Mouse (Mus musculus) thymus, postnatal 25 days (tissue): ENCODE measurements around the gene Ttc39b.
"Not testable (repeated sequence)": the region's sequence is repeated elsewhere in the genome, so short reads cannot be mapped to it uniquely, and the experiment has no call there.

Source experiments
- DNase-seq: peaks from one replicate; pipeline ENCODE4 v3.0.0; 2022

Gene Ttc39b

DNA sequence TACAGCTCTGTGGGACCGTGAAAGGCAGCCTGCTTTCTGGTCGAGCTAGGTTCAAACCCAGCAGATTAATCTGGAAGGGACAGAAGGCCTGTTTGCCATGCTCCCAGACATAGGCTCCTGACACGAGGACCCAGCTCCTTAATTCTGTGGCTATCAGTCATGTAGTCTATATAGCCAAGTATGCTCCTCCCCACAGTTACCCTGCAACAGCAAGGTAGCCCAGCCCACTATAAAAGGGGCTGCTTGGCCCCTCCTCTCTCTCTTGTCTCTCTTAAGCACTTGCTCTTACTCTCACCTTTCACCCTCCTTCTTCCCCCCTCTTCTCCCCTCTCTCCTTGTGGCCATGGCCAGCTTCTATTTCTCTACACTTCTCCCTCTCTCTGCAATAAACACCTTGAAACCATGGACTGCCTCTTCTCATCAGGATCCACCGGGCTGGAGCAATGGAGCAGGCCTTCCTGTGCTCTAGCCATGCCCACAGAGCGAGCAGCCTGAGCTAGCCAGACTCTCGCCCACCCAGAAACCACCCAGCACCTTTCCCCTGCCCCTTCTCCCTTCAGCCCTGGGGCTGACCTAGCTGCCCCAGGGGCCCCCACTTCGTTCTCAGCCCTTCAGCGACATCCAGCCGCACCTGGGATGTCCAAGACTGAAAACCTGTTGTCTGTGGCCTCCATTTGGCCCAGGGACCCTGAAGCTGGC lies 51.0 kb downstream of the Ttc39b start:
- no peak for DNase-seq

DNA sequence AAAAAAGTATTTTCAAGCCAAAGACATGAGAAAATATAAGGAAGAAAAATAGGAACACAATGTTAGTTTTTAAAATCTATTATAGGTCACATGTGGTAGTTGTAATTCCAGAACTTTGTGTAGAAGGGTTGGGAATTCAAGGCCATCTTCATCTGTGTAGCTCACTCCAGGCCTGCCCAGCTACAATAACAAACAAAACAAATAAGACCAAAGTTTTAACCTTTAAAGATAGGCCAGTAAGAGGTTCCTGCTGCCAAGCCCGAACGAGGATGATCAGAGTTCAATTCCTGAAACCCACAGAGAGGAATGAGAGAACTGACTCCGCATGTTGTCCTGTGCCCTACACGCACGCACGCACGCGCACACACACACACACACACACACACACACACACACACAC lies 53.6 kb downstream of the Ttc39b start:
- no peak for DNase-seq

DNA sequence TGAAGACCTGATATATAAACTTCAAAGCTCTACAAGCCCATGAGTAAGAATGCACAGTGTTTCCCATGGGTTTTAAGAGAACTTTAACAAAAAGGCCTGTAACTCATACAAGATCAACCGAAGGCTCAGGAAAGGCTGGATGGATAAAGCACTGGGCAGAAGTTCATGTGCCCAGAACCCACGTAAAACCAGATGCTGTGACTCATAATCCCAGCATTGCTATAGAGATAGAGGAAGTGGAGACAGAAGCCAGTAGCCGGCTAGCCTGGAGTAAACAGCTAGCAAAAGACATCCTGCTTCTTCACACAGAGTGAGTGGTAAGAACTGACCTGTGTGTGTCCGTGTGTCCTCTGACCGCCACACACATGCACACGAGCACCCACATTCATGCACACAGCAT lies 54.4 kb downstream of the Ttc39b start:
- no peak for DNase-seq

DNA sequence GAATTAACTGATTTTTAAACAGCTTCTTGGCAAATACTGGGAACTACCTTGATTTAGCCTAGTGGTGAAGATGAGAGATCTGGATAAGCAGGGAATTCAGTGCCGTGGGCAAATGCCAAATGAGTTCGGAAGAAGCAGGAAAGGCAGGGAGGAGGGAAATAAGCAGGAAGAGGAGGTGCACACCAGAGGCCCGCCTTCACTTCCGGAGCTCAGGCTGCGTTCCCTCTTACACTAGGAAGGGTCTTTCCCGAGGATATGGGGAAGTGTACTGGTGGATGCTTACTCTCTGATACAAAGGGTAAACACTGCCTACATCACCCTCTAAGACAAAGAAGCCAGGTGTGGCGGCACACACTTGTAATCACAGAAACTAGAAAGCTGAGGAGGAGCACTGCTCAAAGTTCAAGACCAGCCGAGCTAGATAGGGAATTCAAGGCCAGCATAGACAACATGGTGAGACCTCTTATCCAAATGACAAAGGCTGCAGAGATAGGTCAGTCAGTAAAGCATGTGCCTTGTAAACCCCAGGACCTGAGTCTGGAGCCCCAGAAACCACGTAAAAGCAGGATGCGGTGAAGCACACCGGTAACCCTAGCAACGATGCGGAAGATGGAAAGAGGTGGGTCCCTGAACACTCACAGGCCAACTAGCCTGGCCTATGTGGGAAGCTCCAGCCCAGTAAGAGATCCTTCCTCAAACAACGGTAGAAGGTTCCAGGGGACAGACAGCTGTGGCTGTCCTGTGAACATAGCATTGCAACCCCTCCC lies 57.9 kb downstream of the Ttc39b start:
- DNase-seq = no peak

DNA sequence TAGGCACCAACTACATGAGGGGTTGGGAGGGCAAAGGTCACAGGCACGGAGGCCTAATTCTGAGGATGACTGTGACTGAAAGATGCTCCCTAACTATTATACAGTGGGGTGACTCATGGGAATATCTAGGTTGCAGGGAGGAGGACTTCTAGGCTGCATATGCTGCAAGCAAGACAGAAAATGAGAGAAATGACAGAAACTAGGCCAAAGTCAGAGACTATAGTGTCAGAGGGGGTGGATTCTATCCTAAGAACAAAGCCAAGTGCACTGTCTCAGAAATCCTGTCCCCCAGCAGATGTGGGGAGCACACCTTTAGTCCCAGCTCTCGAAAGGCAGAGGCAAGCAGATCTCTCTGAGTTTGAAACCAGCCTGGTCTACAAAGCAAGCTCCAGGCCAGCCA lies 59.2 kb downstream of the Ttc39b start:
- no peak for DNase-seq

DNA sequence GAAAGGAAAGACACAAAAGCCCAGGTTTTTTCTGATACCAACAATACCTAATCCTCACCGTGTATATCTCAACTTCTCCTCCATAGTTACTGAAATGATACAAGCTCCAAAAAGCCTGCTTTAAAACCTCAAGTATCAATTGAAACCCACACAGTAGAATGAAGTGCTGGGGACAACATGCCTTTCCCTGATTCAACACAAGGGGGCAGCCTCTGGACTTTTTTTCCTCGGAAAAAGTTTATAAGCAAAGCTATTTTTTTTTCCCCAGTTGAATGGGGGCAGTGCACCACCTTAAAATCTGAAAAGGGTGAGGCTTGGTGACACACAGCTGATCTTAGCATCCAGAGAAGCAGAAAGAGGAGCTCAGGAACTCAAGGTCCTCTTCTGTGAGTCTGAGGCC lies 62.1 kb downstream of the Ttc39b start:
- DNase-seq = peak; percentile 24

DNA sequence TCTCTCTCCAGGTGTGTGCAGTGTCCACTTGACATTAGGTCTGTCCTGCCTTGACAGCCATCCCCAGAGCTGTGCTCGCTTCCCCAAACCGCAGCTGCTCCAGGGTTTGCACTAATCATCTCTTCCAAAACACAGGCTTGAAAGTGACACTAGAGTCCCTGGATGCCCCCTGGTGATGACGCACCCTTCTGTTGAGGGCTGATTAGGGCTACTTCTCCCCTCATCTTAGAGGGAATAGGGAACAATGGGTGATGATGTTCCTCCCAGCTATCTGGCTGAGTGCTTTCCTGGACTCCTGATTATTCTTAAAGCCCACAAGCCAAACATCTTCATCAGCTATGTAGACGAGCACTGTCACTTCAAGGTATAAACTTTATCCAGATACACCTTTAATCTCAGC lies 64.4 kb downstream of the Ttc39b start:
- no peak for DNase-seq

DNA sequence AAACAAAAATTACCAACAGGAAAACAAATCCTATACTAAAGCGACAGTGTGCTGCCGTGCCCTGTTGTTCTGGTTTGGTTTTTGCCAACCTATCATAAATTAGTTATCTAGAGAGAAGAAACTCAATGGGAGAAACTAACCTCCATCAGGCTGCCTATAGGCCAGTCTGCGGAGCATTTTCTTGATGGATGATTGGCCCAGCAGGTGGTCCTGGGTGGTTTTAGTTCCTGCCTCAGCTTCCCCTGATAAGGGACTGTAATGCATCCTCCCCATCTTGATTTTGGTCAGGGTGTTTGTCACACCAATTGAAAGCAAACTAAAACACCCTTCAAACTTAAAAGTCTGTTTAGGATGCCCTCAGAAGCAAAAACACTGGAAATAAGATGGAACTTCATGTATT lies 65.8 kb downstream of the Ttc39b start:
- no peak for DNase-seq

DNA sequence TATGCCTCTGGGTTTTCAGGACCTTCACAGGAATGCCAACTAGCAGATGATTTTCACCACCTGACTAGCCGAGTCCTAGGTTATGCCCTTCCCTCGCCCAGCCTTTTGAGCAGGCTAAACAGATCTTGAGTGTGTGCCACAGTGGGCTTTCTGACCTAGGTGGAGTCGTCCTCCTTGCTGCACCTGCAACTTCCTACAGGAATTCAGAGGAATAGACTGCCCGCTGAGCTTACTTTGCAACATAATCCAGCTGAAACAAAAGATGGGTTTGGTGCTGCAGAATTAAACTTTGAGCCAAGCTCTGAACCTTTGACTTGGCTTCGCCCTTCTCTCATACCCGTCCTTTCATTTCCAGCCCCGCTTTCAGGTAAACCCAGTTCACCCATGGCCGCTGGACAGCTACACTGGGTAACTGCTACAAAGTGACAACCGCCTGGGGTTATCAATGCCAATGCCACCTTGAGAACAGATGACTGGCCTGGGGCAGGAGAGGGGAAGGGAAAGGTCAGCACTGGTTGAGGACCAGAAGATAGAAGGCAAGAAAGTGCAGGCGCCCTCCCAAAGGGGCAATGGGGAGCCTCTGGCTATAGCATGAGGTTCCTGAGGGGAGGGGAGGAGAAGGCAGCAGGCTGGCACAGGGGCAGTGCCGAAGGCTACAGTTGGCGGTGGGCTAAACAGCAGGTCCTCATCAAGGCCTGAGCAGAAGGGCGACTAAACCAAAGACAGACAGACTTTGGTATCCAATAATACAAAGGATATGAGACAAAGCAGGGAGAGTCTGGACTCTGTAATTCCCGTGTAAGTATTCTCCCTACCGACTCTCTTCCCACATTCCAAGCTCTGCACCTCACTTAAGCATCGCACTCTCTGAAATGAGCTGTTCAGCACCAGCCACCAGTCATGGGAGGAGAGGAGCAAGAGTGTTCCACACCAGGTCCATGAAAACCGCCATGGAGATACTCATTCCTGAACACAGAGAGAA lies 66.5 kb downstream of the Ttc39b start:
- no peak for DNase-seq

DNA sequence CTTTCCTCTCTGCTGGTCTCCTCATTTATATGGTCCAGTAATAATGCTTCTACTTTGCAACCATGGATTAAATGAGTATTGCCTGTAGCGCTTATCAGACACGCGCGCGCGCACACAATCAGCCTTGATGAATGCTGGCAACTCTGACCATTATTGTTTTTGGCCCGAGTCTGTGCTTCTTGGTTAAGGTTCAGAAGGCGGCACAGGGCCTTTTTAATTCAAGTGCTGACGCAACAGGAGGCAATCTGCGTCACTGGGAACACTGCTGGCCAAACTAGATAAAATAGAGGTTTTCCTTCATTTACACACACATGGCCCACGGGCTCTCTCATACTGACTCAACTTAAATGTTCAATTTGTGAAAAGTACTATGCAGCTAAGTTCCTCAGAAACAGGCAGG lies 67.3 kb downstream of the Ttc39b start:
- DNase-seq = no peak

DNA sequence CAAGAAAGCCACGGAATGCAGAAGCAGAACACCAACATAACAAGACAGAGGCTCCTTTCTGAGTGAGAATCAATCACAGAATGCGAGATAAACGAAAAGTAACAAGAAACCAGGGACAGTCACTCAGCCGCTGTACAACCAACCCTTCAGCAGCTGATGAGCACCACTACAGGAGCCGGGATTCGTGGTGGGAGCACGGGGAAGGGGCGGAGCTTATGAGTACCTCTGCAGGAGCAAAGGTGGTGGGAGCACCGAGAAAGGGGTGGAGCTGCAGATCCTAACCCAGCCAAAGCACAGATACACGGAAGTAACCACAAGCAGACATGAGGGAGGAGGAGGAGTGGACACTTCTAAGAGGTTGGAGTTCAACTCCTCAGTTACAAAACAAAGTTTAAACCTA lies 69.1 kb downstream of the Ttc39b start:
- DNase-seq = no peak

DNA sequence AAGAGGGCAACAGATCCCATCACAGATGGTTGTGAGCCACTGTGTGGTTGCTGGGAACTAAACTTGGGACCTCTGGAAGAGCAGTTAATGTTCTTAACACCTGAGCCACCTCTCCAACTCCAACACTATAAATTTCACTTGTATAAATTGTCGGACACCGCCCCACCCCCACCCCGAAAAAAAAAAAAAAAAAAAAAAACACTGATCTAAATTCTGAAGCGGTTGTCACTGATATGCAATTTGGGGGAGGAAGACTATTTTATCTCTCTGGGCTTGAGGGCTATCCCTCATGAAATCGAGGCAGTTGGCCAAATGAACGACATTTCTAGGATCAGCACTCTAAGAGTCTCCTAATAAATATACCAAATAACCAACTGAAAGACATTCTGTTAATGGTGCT lies 70.4 kb downstream of the Ttc39b start:
- no peak for DNase-seq

DNA sequence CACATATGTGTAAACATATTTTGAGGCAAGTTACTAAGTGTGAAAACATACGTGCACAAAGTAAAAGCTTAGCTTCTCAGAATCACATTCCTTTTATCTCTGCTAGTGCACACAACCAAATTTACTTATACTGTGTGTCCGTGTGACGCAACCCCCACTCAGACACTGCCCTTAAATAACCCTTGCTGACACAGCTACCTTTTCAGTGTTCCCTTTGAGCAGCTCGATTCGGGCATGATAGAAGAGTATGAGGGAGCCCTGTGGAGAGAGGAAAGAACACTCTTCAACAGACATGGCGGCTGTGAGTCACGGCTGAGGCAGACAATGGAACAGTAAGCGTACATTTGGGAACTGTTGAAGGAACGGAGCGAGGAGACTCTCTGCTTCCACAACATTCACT lies 80.3 kb downstream of the Ttc39b start:
- DNase-seq = no peak

DNA sequence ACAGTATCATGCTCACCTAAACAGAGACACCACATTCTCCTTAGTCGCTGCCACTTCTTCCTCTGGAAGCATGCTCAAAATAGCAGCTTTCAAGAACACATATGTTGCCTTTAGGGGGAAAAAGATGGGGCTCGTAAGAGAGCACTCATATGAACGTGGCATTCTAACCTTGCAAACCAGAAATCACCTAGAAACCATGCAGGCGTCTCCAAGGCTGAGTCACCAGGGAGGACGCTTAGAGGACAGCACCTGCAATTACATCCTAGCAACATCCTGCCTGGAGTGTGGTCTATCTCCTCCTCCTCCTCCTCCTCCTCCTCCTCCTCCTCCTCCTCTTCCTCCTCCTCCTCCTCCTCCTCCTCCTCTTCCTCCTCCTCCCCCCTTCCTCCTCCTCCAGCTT lies 82.4 kb downstream of the Ttc39b start:
- DNase-seq = no peak

DNA sequence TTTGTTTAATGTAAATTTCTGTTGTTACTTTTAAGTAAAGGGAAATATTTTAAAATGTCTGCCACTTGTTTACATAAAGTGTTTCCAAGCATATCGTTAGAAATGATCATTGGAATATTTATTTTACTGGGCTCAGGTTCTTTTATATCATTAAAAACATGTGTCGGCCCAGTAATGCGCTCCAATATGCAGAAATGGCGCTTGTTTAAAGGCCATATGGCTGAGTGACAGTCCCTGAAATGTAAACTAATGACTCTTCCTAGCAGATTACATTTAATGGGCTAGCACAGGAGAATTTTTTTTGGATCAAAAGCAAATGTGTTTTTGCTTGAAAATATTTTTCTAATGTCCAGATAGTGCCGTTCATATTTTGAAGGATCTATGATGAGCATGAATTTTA lies 86.4 kb downstream of the Ttc39b start:
- DNase-seq = no peak

DNA sequence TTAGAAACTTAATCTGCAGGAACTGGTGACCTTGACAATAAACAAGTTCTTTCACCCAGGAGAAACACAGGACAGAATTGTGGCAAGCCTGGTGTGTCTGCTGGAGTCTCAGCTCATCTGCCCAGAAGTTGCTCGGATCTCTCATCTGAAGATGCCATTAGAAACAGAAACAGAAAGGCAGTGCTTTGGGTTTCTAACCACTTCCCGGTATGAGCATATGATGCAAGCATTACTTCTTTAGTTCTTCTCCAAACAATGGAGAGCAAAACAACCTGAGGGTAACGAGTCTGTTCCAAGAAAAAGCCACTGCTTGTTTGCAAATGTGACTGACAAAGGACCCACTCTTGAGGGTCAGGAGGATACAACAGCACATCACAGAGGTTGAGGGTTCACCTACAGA lies 88.8 kb downstream of the Ttc39b start:
- DNase-seq = not testable (repeated sequence)

DNA sequence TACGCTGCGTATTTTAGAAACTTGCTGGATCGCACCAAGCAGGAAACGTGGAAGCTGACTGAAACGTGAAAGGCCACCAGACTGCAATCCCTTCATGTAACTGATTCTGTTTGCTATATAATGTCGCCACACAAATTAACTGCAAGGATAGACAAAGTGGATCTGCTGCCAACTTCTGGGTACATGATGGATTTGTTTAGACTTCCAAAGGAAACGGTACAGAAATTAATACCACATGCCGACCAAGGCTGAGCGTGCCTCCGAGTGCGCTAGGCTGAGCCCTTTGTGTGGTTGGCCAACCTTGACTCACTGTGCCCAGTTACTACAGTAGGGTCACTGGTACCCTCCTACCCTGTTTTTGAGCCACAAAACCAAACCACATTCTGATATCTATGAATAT lies 89.3 kb downstream of the Ttc39b start:
- no peak for DNase-seq

DNA sequence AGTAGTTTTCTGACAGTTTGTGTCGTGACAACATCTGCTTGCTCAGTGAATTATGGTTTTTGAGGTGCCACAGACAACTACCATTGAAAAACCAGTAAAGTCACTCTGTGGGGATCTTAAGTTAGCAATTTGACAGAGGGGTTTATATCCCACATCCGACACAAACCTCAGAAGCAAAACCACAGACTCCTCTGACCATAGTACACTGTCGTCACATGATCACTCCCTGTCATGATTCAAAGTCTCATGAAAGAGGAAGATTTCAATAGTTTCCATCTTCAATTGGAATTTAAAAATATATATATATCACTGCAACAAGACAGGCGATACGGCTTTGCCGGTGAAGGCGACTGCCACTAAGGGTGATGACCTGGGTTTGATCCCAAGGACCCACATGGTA lies 89.9 kb downstream of the Ttc39b start:
- no peak for DNase-seq

DNA sequence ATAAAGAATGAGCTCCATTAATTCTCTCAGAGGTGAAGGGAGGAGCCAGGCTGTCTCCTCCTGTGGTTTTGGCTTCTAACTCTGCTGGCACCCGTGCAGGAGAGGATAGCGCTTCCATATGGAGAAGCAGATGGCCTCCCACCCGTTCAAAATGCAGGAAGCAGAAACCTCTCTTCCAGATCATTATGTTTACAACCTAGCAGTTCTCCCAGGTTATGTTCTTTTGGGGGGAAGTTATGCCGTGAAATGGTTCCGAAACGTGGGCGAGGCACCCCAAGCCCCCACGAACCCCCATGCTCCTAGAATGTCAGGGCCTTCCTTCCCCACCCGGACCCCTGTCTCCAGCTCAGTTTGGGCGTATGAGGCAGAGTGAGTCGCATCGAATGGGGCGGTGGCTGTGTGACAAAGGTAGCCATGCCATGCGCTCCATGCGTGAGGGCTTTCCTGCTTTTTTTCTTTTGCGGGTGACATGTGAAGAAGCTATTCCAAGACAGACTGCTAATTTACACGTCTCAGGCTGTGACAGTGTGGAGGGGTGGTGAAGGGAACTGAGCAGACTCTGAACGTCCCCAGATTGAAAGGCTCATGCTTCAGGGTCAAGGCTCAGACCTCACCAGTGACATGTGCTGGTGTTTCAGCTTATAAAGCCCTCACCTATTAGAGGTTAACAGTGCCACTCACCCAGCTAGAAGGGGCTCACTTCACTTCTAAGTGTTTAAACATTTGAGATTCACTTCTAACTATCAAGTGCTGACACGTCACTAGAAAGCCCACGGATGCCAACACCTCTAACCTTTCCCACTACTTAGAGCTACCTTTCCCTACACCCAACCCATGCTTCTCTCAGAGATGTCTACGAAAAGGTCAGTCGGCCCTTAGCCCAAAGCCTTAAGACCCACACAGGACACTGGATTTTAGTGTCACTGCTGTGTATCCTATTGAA lies 90.6 kb downstream of the Ttc39b start:
- DNase-seq = no peak

DNA sequence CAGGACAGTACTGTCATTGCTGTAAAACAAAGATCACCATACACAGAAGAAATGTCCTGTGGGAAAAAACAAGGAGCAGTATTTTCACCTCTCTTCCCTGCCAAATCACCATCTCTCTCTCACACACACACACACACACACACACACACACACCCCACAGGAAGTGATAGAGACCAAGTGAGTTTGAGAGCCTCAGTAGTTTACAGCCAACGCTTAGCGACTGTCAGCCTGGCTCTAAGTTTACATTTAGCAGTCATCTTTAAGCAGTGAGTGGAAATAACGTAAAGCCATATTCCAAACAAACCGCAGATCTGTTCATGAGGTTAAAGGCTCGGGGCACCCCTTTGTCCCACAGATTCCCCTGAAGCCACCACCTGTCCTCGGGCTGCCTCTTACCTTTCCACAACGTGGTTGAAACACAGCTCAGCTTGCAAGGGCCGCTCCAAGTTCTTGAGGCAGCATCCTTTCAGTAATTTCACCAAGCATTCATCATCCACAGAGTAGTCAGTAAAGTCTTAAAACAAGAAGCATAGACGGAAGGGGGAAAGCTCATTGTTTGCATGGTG lies 91.7 kb downstream of the Ttc39b start:
- DNase-seq = no peak

DNA sequence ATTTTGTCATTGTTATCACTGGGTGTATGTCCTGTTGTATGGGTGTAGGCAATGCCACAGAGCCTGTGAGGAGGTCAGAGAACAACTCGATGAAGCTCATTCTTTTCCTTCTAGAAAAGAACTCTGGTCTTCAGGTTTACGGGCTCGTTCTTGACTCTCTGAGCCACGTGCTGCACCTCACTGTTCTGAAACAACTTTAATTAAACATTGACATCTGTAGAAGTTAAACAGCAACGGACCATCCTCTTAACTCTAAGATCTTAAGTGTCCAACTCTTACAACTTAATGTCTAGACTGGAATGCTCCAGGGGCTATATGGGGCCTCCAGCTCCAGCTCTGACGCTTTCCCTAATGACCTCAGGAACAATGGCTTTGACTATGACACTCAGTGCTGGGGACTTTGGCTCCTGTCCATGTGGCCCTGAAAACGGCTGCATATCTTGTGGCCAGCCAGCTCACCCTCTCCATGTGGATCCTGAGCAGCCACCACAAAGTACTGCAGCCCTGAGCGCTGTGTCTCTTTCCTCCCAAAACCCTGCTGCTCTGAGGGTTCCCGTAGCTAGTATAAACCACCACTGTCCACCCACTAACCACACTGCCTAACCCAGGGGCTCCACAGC lies 95.3 kb downstream of the Ttc39b start:
- no peak for DNase-seq

DNA sequence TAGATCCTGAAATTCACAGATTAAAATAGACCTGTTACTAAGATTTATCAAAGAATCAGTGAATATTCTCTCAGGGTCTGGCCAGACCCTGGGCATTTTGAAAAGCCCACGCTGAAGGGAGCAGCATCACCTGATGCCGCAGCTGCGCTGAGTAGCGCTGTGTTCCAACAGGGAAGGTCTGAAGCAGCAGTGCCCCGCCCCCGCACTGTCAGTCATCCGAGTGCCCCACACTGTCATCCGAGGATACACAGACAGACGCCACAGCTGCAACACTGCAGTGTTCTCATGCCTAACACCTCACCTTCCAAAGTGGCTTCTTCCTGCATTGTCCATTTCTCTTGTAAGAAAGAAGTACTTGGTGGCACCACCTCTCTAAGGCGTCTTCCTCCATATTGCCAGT lies 96.0 kb downstream of the Ttc39b start:
- no peak for DNase-seq
